10 mouse cellular contexts compared by ENCODE assay signal in genomic region chr8:108712607-108713006, GRCm38 (mm10).
DNase-seq lines count a peak whose midpoint lies in the region; ATAC-seq lines count a peak whose summit lies in the region.
"Had no signal": no experiment of that assay in that cellular context is flagged by ENCODE, and none has a peak within 500 bp of the region (broad histone marks: within the 10 kb centered on the region; RNA-seq: fewer than 3 reads in every experiment).

No protein-coding gene starts in this region.

- intact Hi-C loops in heart, postnatal 14 days (cut with DNase I), result loop anchor here (5.0 kb wide), 2 partner anchors 85 to 200 kb away; no protein-coding TSS in a partner anchor

- DNase-seq in heart, postnatal 14 days, result no peak
- no peak for DNase-seq in embryonic facial prominence, embryonic 14.5 days (ENCODE audit: low spot score)
- DNase-seq in right cerebral cortex, adult 2 months (ENCODE audit: low spot score in 2 of 2), result no peak
- no peak for DNase-seq in thymus, postnatal 36 days
- DNase-seq in adrenal gland, adult 2 months, result no peak
- DNase-seq: adrenal gland, adult 8-10 months; right cerebral cortex, postnatal 4 days had no signal

- H3K4me3 ChIP-seq in heart, embryonic 16.5 days (ENCODE audit: low read length), result peak overlapping the region; percentile 26; the same call in 1 of the 2 replicates
- peak overlapping the region; percentile 23 for H3K4me3 ChIP-seq in embryonic facial prominence, embryonic 14.5 days (ENCODE audit: low read depth, low read length)
- H3K4me3 ChIP-seq in hindbrain, embryonic 16.5 days (ENCODE audit: low read length), result no peak overlapping the region
- peak overlapping the region; percentile 18; the same call in 1 of the 2 replicates for H3K4me3 ChIP-seq in midbrain, embryonic 16.5 days (ENCODE audit: low read depth, low read length)

- no peaks in the 10 kb centered on the region for H3K27me3 ChIP-seq in heart, embryonic 16.5 days (ENCODE audit: control insufficient read depth, insufficient read depth, low read length)
- H3K27me3 ChIP-seq in embryonic facial prominence, embryonic 14.5 days (replicated peaks; ENCODE audit: control insufficient read depth, insufficient read depth, low read length), result no peaks in the 10 kb centered on the region
- H3K27me3 ChIP-seq in hindbrain, embryonic 16.5 days (replicated peaks; ENCODE audit: control insufficient read depth, insufficient read depth, low read length), result peaks cover 8% of the 10 kb centered on the region
- H3K27me3 ChIP-seq in midbrain, embryonic 16.5 days (ENCODE audit: control insufficient read depth, insufficient read depth, low read depth, low read length), result no peaks in the 10 kb centered on the region

- WGBS in heart, embryonic 16.5 days, result 40% methylated on average over 4 of the region's 4 CpGs
- 41% methylated on average over 4 of the region's 4 CpGs for WGBS in embryonic facial prominence, embryonic 14.5 days
- 45% methylated on average over 4 of the region's 4 CpGs for WGBS in hindbrain, embryonic 16.5 days
- 24% methylated on average over 4 of the region's 4 CpGs for WGBS in midbrain, embryonic 16.5 days

- peak overlapping the region; percentile 70 for H3K9ac ChIP-seq in heart, embryonic 16.5 days (ENCODE audit: low read length)
- peak overlapping the region; percentile 95 for H3K9ac ChIP-seq in embryonic facial prominence, embryonic 14.5 days (ENCODE audit: low read depth, low read length)
- H3K9ac ChIP-seq in hindbrain, embryonic 16.5 days (ENCODE audit: low read depth, low read length), result peak overlapping the region; percentile 55
- H3K9ac ChIP-seq in midbrain, embryonic 16.5 days (ENCODE audit: low read depth, low read length), result peak overlapping the region; percentile 95

- peak overlapping the region; percentile 74 for H3K27ac ChIP-seq in heart, embryonic 16.5 days (ENCODE audit: low read length)
- peak overlapping the region; percentile 90 for H3K27ac ChIP-seq in embryonic facial prominence, embryonic 14.5 days (replicated peaks; ENCODE audit: low read depth, low read length)
- peak overlapping the region; percentile 77 for H3K27ac ChIP-seq in hindbrain, embryonic 16.5 days (ENCODE audit: low read depth, low read length)
- peak overlapping the region; percentile 100 for H3K27ac ChIP-seq in midbrain, embryonic 16.5 days (ENCODE audit: low read length)

- H3K36me3 ChIP-seq in heart, embryonic 16.5 days (ENCODE audit: control insufficient read depth, insufficient read depth), result no peaks in the 10 kb centered on the region
- no peaks in the 10 kb centered on the region for H3K36me3 ChIP-seq in embryonic facial prominence, embryonic 14.5 days (ENCODE audit: control insufficient read depth, insufficient read depth, low read length)
- H3K36me3 ChIP-seq in hindbrain, embryonic 16.5 days (ENCODE audit: control insufficient read depth, insufficient read depth, low read length), result no peaks in the 10 kb centered on the region
- H3K36me3 ChIP-seq in midbrain, embryonic 16.5 days (ENCODE audit: control insufficient read depth, insufficient read depth, low read length), result no peaks in the 10 kb centered on the region

- H3K4me2 ChIP-seq in heart, embryonic 16.5 days (ENCODE audit: low read depth, low read length), result peak overlapping the region; percentile 59
- peak overlapping the region; percentile 96 for H3K4me2 ChIP-seq in embryonic facial prominence, embryonic 14.5 days (ENCODE audit: low read depth, low read length)
- H3K4me2 ChIP-seq in hindbrain, embryonic 16.5 days (ENCODE audit: low read length), result peak overlapping the region; percentile 79
- H3K4me2 ChIP-seq in midbrain, embryonic 16.5 days (ENCODE audit: low read length), result peak overlapping the region; percentile 96

- no peak for ATAC-seq in heart, embryonic 16.5 days (replicated peaks; ENCODE audit: extremely low read depth, insufficient read depth, low FRiP score)
- no peak for ATAC-seq in embryonic facial prominence, embryonic 14.5 days (ENCODE audit: low read depth)
- ATAC-seq in hindbrain, embryonic 16.5 days, result no peak
- no peak for ATAC-seq in midbrain, embryonic 16.5 days

- H3K4me1 ChIP-seq in heart, embryonic 16.5 days (ENCODE audit: control insufficient read depth, insufficient read depth, low read length), result peaks cover 69% of the 10 kb centered on the region
- H3K4me1 ChIP-seq in embryonic facial prominence, embryonic 14.5 days (ENCODE audit: control insufficient read depth, insufficient read depth, low read length), result peaks cover 69% of the 10 kb centered on the region
- peaks cover 11% of the 10 kb centered on the region for H3K4me1 ChIP-seq in hindbrain, embryonic 16.5 days (ENCODE audit: control insufficient read depth, insufficient read depth, low read depth, low read length)
- peaks cover 64% of the 10 kb centered on the region for H3K4me1 ChIP-seq in midbrain, embryonic 16.5 days (ENCODE audit: control insufficient read depth, insufficient read depth, low read length)

- H3K9me3 ChIP-seq in heart, embryonic 16.5 days (replicated peaks; ENCODE audit: control insufficient read depth, low read length), result no peaks in the 10 kb centered on the region
- H3K9me3 ChIP-seq in embryonic facial prominence, embryonic 14.5 days (ENCODE audit: control insufficient read depth, low read length), result no peaks in the 10 kb centered on the region
- no peaks in the 10 kb centered on the region for H3K9me3 ChIP-seq in hindbrain, embryonic 16.5 days (ENCODE audit: control insufficient read depth, low read length)
- H3K9me3 ChIP-seq in midbrain, embryonic 16.5 days (replicated peaks; ENCODE audit: control insufficient read depth, low read length, poor library complexity, severe bottlenecking), result no peaks in the 10 kb centered on the region
